Mouse (Mus musculus): ENCODE data around the gene Tubb2a. TPM values are rescaled to one million over a fixed set of nuclear protein-coding genes. Genes with fewer than 3 reads are reported as not detected.
"Not testable (repeated sequence)": the region's sequence is repeated elsewhere in the genome, so short reads cannot be mapped to it uniquely, and the experiment has no call there.

Gene Tubb2a
- polyA plus RNA-seq, 1 experiment from 2014 or later: 185 TPM

DNA sequence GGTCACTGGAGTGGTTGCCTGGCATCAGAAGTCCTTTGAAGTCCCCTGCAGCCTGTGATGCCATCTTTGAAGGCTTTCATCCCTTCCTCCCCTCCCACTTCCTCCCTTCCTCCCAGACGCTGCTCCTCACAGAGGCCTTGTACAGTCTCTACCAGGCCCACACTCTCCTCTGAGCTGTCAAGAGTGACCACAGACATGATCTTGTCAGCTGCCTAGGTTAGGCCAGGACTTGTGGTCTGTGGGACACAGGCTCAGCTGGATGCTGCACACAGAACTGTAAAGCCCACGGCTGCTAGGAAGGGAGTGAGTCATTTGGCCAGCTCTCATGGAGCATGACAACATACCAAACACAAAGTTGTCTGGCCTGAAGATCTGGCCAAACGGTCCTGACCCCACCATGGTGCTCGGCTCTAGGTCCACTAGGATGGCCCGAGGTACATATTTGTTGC is 10.4 kb upstream of the Tubb2a start:
- DNase-seq (ENCODE audit: low spot score); H3K27me3 ChIP-seq (ENCODE audit: control insufficient read depth, insufficient read depth, low read length); H3K9ac ChIP-seq (ENCODE audit: low read length); H3K9me3 ChIP-seq (ENCODE audit: control insufficient read depth, low read length); H3K27ac ChIP-seq (ENCODE audit: low read depth, low read length); H3K4me1 ChIP-seq (replicated peaks; ENCODE audit: control insufficient read depth, insufficient read depth, low read length); H3K4me3 ChIP-seq (ENCODE audit: low read depth, low read length); H3K36me3 ChIP-seq (ENCODE audit: control insufficient read depth, insufficient read depth, low read length); H3K4me2 ChIP-seq (ENCODE audit: low read depth, low read length, severe bottlenecking): not testable (repeated sequence)
- peak; percentile 46; the same call in 1 of the 2 replicates for ATAC-seq (replicated peaks; ENCODE audit: low FRiP score)
- 66% methylated on average over 5 of the region's 5 CpGs for WGBS

DNA sequence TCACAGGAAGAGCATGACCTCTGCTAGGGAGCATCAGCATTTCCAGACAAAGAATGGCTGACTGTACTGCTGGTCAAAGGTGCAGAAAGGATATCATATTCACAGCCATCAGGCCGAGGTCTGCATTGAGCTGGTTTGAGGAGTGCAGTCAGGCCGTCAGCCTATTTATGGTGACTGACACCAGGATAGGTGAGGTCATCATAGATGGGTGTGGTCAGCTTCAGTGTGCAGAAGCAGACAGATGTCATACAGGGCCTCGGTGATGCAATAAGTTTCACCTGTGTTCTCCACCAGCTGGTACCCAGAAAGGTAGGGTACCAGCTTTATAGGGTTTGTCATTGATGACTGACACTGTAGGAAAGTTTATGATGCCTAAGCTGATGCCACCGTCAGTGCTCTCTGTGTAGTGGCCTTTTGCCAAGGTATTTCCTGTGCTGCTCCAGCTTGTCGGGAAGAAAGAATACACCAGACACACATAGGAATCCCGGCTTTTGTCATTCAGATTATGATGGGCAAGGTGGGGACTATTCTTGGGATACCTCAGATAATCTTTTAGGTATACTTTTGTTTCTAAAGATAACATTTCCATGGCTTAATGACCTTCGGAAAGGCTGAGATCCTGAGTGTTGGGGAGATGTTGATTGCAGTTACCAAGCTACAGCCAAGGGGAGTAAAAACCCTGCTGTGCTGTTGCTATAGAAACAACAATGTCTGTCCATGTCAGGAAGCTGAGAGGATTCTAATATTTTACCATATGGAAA is 9.4 kb upstream of the Tubb2a start:
- 0 out of 2 replicates have a peak, but pooled peaks have one; percentile 5 for ATAC-seq (replicated peaks; ENCODE audit: low FRiP score)
- 69% methylated on average over 7 of the region's 7 CpGs for WGBS
- 0 out of 2 replicates have a peak, but pooled peaks cover 3% of the 10 kb centered on the region for H3K4me1 ChIP-seq (replicated peaks; ENCODE audit: control insufficient read depth, insufficient read depth, low read length)
- DNase-seq (ENCODE audit: low spot score): no peak
- H3K36me3 ChIP-seq (ENCODE audit: control insufficient read depth, insufficient read depth, low read length): no peaks in the 10 kb centered on the region
- H3K4me3 ChIP-seq (ENCODE audit: low read depth, low read length): no peak overlapping the region
- no peaks in the 10 kb centered on the region for H3K9me3 ChIP-seq (ENCODE audit: control insufficient read depth, low read length)
- no peak overlapping the region for H3K9ac ChIP-seq (ENCODE audit: low read length)
- no peak overlapping the region for H3K4me2 ChIP-seq (ENCODE audit: low read depth, low read length, severe bottlenecking)
- H3K27ac ChIP-seq (ENCODE audit: low read depth, low read length): no peak overlapping the region
- H3K27me3 ChIP-seq (ENCODE audit: control insufficient read depth, insufficient read depth, low read length): no peaks in the 10 kb centered on the region

DNA sequence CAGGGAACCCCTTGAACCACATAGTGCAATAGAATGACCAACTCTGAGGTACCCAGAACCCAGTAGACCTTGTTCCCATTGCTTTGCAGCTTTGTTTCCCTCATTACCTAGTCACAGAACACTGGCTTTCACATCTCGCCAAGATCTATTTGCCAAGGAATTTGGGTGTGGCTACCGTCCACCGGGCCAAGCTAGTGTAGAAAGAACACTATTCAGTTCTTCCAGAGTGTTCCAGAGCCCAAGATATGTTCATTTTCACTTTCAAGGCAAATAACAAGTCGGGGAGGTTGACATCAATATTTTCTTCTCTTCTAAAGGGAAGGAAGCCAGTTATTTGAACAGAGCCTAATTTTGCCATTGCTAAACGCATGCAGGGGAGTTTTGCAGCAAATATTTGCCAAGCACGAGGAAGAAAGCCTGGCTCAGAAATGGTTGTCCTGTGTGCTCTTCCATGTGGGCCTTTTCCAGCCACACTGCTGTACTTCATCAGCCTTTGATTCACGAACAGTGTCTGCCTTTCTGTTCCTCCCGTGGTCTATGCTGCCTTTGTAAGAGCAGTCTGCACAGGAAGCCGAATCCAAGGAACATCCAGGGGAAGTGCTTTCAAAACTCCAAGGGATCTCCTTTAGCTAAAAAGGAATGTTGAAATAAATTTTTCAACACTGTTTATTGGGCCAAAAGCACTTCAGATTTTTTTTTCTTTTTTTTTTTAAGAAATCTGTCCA is 6.4 kb upstream of the Tubb2a start:
- 0 out of 2 replicates have a peak, but pooled peaks cover 3% of the 10 kb centered on the region for H3K4me1 ChIP-seq (replicated peaks; ENCODE audit: control insufficient read depth, insufficient read depth, low read length)
- H3K4me2 ChIP-seq (ENCODE audit: low read depth, low read length, severe bottlenecking): no peak overlapping the region
- ATAC-seq (replicated peaks; ENCODE audit: low FRiP score) (no peak), DNase-seq (ENCODE audit: low spot score) (no peak)
- H3K9ac ChIP-seq (ENCODE audit: low read length): no peak overlapping the region
- no peaks in the 10 kb centered on the region for H3K9me3 ChIP-seq (ENCODE audit: control insufficient read depth, low read length)
- no peaks in the 10 kb centered on the region for H3K27me3 ChIP-seq (ENCODE audit: control insufficient read depth, insufficient read depth, low read length)
- H3K36me3 ChIP-seq (ENCODE audit: control insufficient read depth, insufficient read depth, low read length): no peaks in the 10 kb centered on the region
- no peak overlapping the region for H3K4me3 ChIP-seq (ENCODE audit: low read depth, low read length)
- no peak overlapping the region for H3K27ac ChIP-seq (ENCODE audit: low read depth, low read length)
- WGBS: 78% methylated on average over 9 of the region's 9 CpGs

DNA sequence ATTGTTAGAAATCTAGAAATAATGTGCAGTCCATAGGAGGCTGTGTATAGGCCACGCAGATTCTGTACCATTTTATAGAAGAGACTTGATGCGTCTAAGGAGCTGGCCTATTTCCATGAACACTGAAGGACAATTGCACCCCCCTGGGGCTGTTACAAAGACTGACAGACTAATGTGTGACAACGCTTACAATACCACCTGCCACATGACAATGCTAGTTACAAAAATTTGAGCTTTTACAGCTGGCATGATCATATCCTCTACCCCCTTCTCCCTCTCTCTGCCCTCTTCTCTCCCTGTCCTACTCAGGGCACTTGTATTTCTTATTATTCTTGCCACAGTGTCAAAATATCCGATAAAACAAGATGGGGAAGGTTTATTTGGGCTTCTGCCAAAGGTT is 4.1 kb upstream of the Tubb2a start:
- DNase-seq (ENCODE audit: low spot score): no peak
- no peak overlapping the region for H3K4me3 ChIP-seq (ENCODE audit: low read depth, low read length)
- peaks cover 4% of the 10 kb centered on the region for H3K4me1 ChIP-seq (replicated peaks; ENCODE audit: control insufficient read depth, insufficient read depth, low read length)
- H3K36me3 ChIP-seq (ENCODE audit: control insufficient read depth, insufficient read depth, low read length): no peaks in the 10 kb centered on the region
- no peak for ATAC-seq (replicated peaks; ENCODE audit: low FRiP score)
- no peaks in the 10 kb centered on the region for H3K27me3 ChIP-seq (ENCODE audit: control insufficient read depth, insufficient read depth, low read length)
- H3K9ac ChIP-seq (ENCODE audit: low read length): no peak overlapping the region
- 84% methylated on average over 4 of the region's 4 CpGs for WGBS
- H3K27ac ChIP-seq (ENCODE audit: low read depth, low read length): no peak overlapping the region
- no peak overlapping the region for H3K4me2 ChIP-seq (ENCODE audit: low read depth, low read length, severe bottlenecking)
- no peaks in the 10 kb centered on the region for H3K9me3 ChIP-seq (ENCODE audit: control insufficient read depth, low read length)

DNA sequence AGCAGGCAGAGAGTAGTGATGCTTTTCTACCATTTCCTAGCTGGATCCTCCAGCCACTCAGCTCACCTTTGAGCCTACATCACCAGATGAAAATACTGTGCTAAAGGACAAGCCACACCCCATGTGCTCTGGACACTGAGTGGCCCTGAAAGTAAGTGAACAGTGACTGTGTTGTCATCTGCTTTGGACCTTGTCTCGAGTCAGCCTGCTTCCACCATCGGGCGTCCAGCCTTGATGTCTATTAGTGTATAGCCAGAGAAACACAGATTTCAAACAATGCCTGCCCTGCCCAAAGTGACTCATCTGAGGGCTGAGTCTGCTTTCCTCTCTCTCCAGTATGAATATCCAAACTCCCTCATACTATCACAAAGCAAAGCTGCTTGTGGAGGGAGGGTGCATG is 2.0 kb upstream of the Tubb2a start:
- Histone ChIP-seq H3K4me3 (ENCODE audit: low read depth, low read length) (no peak overlapping the region), H3K27me3 (ENCODE audit: control insufficient read depth, insufficient read depth, low read length) (no peaks in the 10 kb centered on the region), H3K4me2 (ENCODE audit: low read depth, low read length, severe bottlenecking) (no peak overlapping the region), H3K9me3 (ENCODE audit: control insufficient read depth, low read length) (no peaks in the 10 kb centered on the region), H3K4me1 (replicated peaks; ENCODE audit: control insufficient read depth, insufficient read depth, low read length) (peaks cover 10% of the 10 kb centered on the region), H3K9ac (ENCODE audit: low read length) (no peak overlapping the region), H3K36me3 (ENCODE audit: control insufficient read depth, insufficient read depth, low read length) (no peaks in the 10 kb centered on the region), H3K27ac (ENCODE audit: low read depth, low read length) (no peak overlapping the region)
- no peak for ATAC-seq (replicated peaks; ENCODE audit: low FRiP score)
- WGBS: 92% methylated on average over 3 of the region's 3 CpGs
- no peak for DNase-seq (ENCODE audit: low spot score)

DNA sequence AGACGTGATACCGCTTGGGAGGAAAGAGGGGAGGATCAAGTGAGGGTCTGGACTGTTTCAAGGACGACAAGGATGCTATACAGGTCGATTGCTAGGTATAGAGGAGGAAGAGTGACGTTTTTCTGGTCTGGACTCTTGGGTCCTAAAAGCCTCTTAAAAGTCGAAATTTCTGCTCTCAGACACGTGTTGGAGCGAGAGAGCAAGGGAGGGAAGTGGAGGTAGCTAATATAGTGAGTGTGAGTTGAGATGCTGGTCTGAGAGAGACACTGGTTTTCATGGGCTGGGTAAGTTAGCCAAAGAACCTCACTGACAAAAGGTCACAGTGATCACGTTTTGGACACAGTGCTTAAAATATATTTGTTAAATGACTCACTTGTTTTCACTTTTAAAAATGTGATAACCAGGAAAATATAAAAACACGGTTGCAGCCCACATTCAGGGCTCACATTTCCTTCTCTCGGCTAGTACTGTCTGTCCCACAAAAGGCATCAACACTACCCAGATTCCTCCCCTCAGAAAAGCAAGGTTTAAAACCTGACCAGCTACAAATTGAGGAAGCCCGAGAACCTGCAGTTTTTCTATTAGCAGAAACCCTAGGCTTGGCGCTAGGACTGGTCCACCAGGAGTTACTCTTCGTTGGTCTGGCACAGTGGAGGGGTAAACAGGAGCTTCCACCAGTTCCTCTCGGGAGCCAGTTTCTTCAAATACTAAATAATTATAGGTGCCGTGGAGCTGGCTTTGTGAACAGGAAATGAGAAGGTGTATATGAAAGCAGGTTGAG is 883 bp upstream of the Tubb2a start:
- peak overlapping the region; percentile 69; the same call in 1 of the 2 replicates for H3K9ac ChIP-seq (ENCODE audit: low read length)
- H3K4me1 ChIP-seq (replicated peaks; ENCODE audit: control insufficient read depth, insufficient read depth, low read length): peaks cover 10% of the 10 kb centered on the region
- H3K36me3 ChIP-seq (ENCODE audit: control insufficient read depth, insufficient read depth, low read length): no peaks in the 10 kb centered on the region
- H3K27me3 ChIP-seq (ENCODE audit: control insufficient read depth, insufficient read depth, low read length): no peaks in the 10 kb centered on the region
- H3K4me3 ChIP-seq (ENCODE audit: low read depth, low read length): peak overlapping the region; percentile 68; the same call in 1 of the 2 replicates
- 45% methylated on average over 16 of the region's 16 CpGs for WGBS
- no peak for DNase-seq (ENCODE audit: low spot score)
- no peaks in the 10 kb centered on the region for H3K9me3 ChIP-seq (ENCODE audit: control insufficient read depth, low read length)
- no peak for ATAC-seq (replicated peaks; ENCODE audit: low FRiP score)
- peak overlapping the region; percentile 96; the same call in 1 of the 2 replicates for H3K4me2 ChIP-seq (ENCODE audit: low read depth, low read length, severe bottlenecking)
- H3K27ac ChIP-seq (ENCODE audit: low read depth, low read length): no peak overlapping the region

DNA sequence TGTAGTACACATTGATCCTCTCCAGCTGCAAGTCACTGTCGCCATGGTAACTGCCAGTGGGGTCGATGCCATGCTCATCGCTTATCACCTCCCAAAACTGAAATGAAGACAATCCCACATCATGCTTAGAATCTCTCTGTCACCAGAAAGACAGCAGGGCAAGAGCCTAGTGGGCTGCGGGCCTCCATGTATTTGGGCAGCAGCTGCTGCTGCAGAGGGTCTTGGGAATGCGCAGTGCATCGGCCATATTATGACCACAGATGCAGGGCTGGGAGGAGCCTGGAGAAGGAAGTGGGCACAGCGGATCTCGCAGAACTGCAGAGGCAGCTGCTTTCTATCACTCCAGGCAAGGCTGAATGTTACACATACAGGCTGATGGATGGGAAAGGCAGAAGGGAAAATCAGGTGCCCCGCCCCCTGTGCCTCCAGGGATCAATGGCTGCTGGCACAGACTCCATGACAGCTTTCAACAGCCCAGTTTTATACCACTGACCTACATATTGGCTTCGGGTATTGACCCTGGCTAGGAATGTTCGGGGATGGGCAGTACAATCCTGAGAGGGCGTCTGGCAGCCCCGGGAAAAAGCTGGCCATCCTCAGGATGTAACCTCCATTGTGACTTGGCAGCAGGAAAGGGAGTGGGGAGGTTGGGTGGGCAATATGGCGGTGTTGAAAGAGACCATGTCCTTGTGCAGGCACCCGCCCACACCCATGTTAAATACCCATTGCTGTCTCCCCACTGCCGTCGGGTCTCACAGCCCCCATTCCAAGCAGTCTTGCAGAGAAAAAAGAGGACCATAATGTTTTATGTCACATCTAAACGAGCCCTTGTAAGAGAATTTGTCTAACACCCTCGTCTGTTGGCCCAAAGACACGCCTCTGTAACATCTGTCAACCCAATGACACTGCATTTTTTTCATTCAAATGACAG is 981 bp downstream of the Tubb2a start:
- H3K4me1 ChIP-seq (replicated peaks; ENCODE audit: control insufficient read depth, insufficient read depth, low read length): peaks cover 10% of the 10 kb centered on the region
- no peaks in the 10 kb centered on the region for H3K27me3 ChIP-seq (ENCODE audit: control insufficient read depth, insufficient read depth, low read length)
- no peaks in the 10 kb centered on the region for H3K36me3 ChIP-seq (ENCODE audit: control insufficient read depth, insufficient read depth, low read length)
- DNase-seq (ENCODE audit: low spot score): no peak
- peak overlapping the region; percentile 68 for H3K4me3 ChIP-seq (ENCODE audit: low read depth, low read length)
- 68% methylated on average over 20 of the region's 20 CpGs for WGBS
- H3K9ac ChIP-seq (ENCODE audit: low read length): peak overlapping the region; percentile 69
- ATAC-seq (replicated peaks; ENCODE audit: low FRiP score): peak; percentile 9; the same call in 1 of the 2 replicates
- no peak overlapping the region for H3K27ac ChIP-seq (ENCODE audit: low read depth, low read length)
- H3K9me3 ChIP-seq (ENCODE audit: control insufficient read depth, low read length): no peaks in the 10 kb centered on the region
- peak overlapping the region; percentile 96 for H3K4me2 ChIP-seq (ENCODE audit: low read depth, low read length, severe bottlenecking)
